Mouse (Mus musculus): ENCODE results near the gene Babam2. TPM values are rescaled to one million over a fixed set of nuclear protein-coding genes. Genes with fewer than 3 reads are reported as not detected.

Babam2 gene
- polyA plus RNA-seq, 1 experiment from 2014 or later: 45.6 TPM

DNA sequence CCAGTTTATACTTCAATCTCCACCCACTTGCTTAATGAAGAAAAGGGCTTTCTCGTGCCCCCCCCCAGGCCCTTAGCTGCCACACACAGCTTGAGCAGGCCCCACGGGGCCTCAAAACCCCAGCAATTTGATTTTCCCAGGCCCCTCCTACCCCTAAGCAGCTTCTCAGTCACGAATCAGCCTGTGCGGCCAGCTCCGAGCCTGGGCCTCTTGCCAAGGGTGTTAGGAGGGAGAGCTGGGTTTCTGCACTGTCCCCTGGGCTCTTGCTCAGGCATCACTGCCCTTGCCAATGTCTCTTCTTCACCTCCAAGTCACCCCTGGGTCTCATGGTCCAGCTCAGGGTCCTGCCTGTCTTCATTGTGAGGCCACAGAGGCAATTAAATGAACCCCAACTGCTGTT lies 405.0 kb downstream of the Babam2 start:
- no peak for ATAC-seq (ENCODE audit: insufficient number of reproducible peaks, low FRiP score)
- 28% methylated on average over 5 of the region's 5 CpGs for WGBS
- H3K27ac ChIP-seq (ENCODE audit: poor library complexity, severe bottlenecking): 0 out of 2 replicates have a peak overlapping the region, but pooled peaks have one; percentile 8
- no peaks in the 10 kb centered on the region for H3K9me3 ChIP-seq (replicated peaks)
- H3K27me3 ChIP-seq (replicated peaks): no peaks in the 10 kb centered on the region
- H3K4me1 ChIP-seq (replicated peaks): peaks cover 19% of the 10 kb centered on the region
- H3K9ac ChIP-seq: no peak overlapping the region
- no peaks in the 10 kb centered on the region for H3K36me3 ChIP-seq
- no peak overlapping the region for H3K4me2 ChIP-seq
- H3K4me3 ChIP-seq: no peak overlapping the region

DNA sequence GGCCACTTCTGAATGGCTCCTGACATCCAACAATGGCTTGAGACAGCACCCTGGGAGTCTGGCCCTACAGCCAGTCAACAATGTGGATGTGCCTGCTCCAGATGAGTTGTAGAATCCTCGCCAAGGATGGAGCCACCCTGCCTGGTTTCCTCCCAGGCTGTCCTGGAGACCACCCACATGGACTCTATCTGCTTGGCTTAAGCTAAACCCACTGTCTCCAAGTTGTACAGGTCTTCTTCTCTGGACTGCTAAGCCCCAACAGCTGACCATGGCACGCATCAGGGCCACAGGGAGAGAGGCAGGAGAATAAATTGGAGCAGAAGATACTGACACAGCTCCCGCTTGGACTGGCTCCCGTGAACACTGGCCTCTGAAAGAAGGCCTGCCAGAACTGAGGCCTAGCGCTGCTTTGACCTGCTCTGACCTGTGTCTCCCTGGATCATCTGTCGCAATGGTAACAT lies 405.5 kb downstream of the Babam2 start:
- no peak; the same call in 1 of the 2 replicates for ATAC-seq (ENCODE audit: insufficient number of reproducible peaks, low FRiP score)
- Histone ChIP-seq H3K27ac (ENCODE audit: poor library complexity, severe bottlenecking) (no peak overlapping the region), H3K27me3 (replicated peaks) (no peaks in the 10 kb centered on the region), H3K9ac (no peak overlapping the region), H3K4me1 (replicated peaks) (peaks cover 19% of the 10 kb centered on the region), H3K4me3 (no peak overlapping the region), H3K9me3 (replicated peaks) (no peaks in the 10 kb centered on the region), H3K36me3 (no peaks in the 10 kb centered on the region), H3K4me2 (no peak overlapping the region)
- WGBS: 82% methylated on average over 6 of the region's 6 CpGs

DNA sequence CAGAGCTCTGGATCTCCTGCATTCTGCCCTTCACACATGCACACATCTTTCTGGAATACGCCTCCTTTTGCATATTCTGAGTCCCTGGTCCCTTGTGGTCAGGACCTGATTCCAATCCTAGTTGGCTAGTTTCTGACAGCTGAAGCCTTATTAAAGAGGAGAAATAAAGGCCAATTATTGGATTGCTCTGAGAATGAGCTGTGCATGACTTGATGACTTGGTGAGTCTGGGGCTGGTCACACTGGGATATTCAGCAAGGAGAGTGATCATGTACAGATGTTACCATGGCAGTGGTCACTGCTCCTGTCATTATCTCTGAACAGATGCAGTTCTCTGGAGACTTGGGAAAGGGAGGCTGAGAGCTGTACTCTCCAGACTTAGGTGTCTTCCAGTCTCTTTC lies 406.1 kb downstream of the Babam2 start:
- Histone ChIP-seq H3K27me3 (replicated peaks) (no peaks in the 10 kb centered on the region), H3K4me2 (no peak overlapping the region), H3K9me3 (replicated peaks) (no peaks in the 10 kb centered on the region), H3K27ac (ENCODE audit: poor library complexity, severe bottlenecking) (no peak overlapping the region), H3K4me3 (no peak overlapping the region), H3K36me3 (no peaks in the 10 kb centered on the region), H3K9ac (no peak overlapping the region), H3K4me1 (replicated peaks) (peaks cover 16% of the 10 kb centered on the region)
- ATAC-seq (ENCODE audit: insufficient number of reproducible peaks, low FRiP score): no peak
- 95% methylated on average over 1 of the region's 1 CpGs for WGBS

DNA sequence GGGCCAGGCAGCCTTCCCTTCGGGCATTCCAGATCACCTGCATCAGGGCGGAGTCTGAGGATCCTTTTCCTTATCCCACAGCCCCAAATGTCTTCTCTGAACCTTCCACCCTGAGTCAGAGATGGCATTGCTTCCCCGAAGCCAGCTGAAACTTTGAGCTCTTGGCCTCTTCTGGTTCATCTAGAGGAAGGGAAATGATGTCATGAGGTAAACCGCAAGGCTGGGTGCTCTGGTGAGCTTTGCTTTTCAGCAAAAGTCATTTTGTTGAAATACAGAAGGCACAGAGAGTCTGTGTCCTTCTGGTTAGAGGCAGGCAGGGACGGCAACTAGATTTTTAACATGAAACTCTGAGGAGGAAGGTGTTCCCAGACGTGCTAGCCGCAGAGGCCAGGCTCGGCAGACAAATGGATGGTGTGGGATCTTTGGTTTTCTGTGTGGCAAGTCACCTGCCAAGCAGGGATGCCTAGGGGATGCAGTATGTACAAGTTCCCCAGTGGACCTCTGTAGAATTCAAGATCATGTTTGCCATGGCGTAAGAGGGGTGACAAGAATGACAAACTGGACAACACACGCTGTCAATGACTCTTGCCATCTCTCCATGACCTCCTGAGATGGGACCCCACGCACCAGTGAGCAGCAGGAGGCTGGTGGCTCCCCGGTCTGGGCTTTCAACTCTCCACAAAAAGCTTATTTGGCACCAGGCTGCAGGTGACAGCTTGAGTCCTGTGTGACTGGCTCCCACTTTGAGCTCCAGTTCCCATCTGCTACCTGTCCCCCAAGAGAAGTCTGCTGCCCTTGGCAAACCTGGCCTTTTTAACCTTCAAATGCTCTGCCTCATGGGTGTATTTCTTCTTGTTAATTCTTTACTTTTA lies 406.9 kb downstream of the Babam2 start:
- H3K4me1 ChIP-seq (replicated peaks): peaks cover 13% of the 10 kb centered on the region
- H3K9me3 ChIP-seq (replicated peaks): no peaks in the 10 kb centered on the region
- H3K4me3 ChIP-seq: no peak overlapping the region
- no peak overlapping the region for H3K4me2 ChIP-seq
- H3K27me3 ChIP-seq (replicated peaks): no peaks in the 10 kb centered on the region
- WGBS: 77% methylated on average over 12 of the region's 12 CpGs
- H3K36me3 ChIP-seq: no peaks in the 10 kb centered on the region
- ATAC-seq (ENCODE audit: insufficient number of reproducible peaks, low FRiP score): no peak
- no peak overlapping the region for H3K27ac ChIP-seq (ENCODE audit: poor library complexity, severe bottlenecking)
- H3K9ac ChIP-seq: no peak overlapping the region

DNA sequence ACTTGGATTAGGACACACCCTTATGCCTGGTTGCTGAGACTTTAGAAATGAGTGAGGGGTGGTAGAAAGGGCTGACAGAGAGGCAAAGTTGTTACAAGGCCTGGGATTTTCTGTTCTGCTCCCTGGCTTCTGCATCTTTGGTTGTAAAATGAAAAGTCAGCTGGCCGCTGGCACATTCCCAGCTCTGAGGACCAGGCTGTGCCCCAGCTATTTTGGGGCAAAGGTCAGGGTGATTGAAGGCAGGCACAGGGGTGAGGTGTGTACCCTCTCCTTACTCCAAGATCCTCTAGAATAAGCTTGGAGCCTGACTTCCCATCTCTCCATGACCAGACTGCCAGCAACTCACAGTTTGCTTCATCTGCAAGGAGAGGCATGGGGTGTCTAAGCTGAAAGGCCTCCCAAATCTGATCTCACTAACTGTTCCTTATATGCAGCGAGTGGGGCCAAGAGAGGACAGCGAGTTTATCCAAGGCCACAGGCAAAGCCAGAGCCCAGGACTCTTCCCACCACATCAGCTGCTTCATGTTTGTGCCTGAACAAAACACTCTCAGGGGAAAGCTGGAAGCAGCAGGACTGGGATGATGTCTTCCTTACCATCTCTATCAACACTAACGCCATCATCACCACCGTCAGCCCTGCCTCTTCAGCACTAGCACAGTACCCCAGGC lies 409.1 kb downstream of the Babam2 start:
- no peaks in the 10 kb centered on the region for H3K36me3 ChIP-seq
- no peak overlapping the region for H3K4me3 ChIP-seq
- ATAC-seq (ENCODE audit: insufficient number of reproducible peaks, low FRiP score): no peak

DNA sequence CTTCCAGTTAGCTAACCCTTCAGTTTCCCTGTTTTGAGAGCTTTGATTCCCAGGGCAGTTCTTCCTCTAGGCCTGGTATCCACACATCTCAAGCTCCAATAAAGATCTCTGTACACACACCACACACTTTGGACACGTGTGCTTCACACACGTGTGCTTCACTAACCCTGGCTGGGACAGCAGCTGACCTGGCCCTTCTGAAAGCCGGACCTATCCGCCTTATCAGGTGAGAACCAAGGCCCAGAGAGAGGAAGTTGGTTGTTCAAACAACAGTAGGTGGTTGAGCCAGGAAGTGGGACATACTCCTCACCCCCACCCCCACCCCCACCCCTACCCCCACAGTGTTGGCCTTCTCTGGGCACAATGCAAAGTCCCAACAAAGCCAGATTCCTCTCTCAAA lies 413.2 kb downstream of the Babam2 start:
- ATAC-seq (ENCODE audit: insufficient number of reproducible peaks, low FRiP score): no peak
- H3K27me3 ChIP-seq (replicated peaks): no peaks in the 10 kb centered on the region
- 42% methylated on average over 4 of the region's 4 CpGs for WGBS
- H3K9me3 ChIP-seq (replicated peaks): no peaks in the 10 kb centered on the region
- H3K27ac ChIP-seq (ENCODE audit: poor library complexity, severe bottlenecking): no peak overlapping the region
- peaks cover 12% of the 10 kb centered on the region for H3K4me1 ChIP-seq (replicated peaks)
- no peak overlapping the region for H3K4me3 ChIP-seq
- no peak overlapping the region for H3K4me2 ChIP-seq
- no peaks in the 10 kb centered on the region for H3K36me3 ChIP-seq
- H3K9ac ChIP-seq: no peak overlapping the region

More for the DNA sequence above, 409.1 kb downstream of the Babam2 start:
- Histone ChIP-seq H3K9me3 (replicated peaks) (no peaks in the 10 kb centered on the region), H3K4me2 (no peak overlapping the region), H3K4me1 (replicated peaks) (peaks cover 23% of the 10 kb centered on the region), H3K9ac (no peak overlapping the region), H3K27me3 (replicated peaks) (no peaks in the 10 kb centered on the region), H3K27ac (ENCODE audit: poor library complexity, severe bottlenecking) (no peak overlapping the region)
- WGBS: 80% methylated on average over 5 of the region's 5 CpGs

DNA sequence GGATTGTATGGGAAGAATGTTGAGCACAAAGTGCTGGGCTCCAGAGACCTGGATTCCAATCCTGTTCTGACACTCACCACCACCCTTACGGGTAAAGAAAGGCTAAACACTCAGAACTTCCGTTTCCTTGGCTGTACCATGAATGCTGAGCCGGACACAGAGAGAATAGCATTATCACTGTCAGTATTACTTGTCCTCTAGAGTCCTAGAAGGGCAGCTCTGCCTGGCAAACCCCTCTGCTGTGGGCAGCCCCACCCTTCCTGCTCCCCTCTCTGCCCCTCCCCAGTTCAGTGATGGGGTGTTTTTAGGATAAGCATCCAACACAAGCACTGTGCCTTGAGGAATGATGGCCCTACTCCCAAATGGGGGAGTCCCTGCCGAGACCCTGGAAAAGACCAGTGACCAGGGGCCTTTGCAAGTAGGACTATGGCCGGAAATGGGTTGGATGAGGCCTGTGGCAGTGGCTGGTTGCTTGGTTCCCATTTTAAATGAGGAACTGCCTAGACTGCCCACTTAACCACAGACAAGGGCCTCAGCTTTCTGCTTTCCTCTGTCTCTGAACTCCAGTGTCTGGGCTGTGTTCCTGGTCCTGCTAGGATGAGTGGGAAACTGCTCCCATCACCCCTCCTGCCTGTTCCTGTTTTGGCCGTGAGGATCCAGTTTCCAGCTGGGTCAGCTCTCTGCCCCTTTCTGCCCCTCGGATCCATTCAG lies 414.9 kb downstream of the Babam2 start:
- H3K36me3 ChIP-seq: no peaks in the 10 kb centered on the region
- no peak overlapping the region for H3K4me3 ChIP-seq
- no peaks in the 10 kb centered on the region for H3K9me3 ChIP-seq (replicated peaks)
- no peak for ATAC-seq (ENCODE audit: insufficient number of reproducible peaks, low FRiP score)
- 71% methylated on average over 7 of the region's 7 CpGs for WGBS
- H3K4me2 ChIP-seq: no peak overlapping the region
- H3K27me3 ChIP-seq (replicated peaks): no peaks in the 10 kb centered on the region
- H3K9ac ChIP-seq: no peak overlapping the region
- peaks cover 12% of the 10 kb centered on the region for H3K4me1 ChIP-seq (replicated peaks)
- no peak overlapping the region for H3K27ac ChIP-seq (ENCODE audit: poor library complexity, severe bottlenecking)

DNA sequence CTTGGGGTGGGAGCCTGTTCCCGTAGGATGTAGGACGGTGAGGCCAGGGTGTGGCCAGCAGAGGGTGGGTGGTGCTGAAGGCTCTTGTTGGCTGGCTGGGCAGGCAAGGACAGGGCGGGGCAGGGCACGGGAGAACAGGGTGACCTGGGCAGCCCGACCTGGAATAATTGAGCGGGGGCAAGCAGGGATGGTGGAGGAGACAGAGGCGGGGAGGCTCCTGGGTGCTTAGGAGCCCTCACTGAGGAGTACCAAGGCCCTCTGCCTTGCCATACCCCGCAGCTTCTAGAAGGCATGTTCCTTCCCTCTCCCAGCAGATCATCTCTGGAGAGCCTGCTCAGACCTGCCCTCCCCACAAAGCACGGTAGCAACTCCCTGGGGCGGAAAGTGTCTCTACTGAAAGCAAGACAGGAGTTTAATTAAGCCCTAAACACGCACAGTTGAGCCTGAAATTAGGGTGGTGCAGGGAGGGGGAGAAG lies 423.5 kb downstream of the Babam2 start:
- Histone ChIP-seq H3K4me2 (no peak overlapping the region), H3K27ac (ENCODE audit: poor library complexity, severe bottlenecking) (no peak overlapping the region), H3K4me1 (replicated peaks) (no peaks in the 10 kb centered on the region), H3K9ac (no peak overlapping the region), H3K27me3 (replicated peaks) (peaks cover 4% of the 10 kb centered on the region; the same call in 1 of the 2 replicates), H3K36me3 (no peaks in the 10 kb centered on the region), H3K9me3 (replicated peaks) (no peaks in the 10 kb centered on the region), H3K4me3 (no peak overlapping the region)
- ATAC-seq (ENCODE audit: insufficient number of reproducible peaks, low FRiP score): no peak
- WGBS: 51% methylated on average over 11 of the region's 11 CpGs

DNA sequence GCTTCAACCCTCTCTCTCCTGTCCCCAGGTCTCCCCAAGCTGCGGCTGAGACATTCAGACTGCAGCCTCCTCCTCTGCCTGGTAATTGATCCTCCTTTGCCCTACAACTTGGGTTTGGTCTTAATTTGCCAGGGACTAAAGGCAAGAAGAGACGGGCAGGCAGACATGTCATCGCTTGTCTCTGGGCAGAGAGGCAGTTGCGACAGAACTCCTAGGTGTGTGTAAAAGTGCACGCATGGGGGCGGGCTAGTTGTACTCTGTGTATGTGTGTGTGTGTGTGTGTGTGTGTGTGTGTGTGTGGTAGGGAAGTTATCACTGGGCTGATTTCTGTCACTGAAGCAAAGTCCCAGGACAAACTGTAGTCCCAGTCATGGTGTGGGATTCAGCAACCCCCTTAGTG lies 424.5 kb downstream of the Babam2 start:
- H3K27me3 ChIP-seq (replicated peaks): peaks cover 4% of the 10 kb centered on the region; the same call in 1 of the 2 replicates
- H3K9ac ChIP-seq: no peak overlapping the region
- no peaks in the 10 kb centered on the region for H3K9me3 ChIP-seq (replicated peaks)
- no peak overlapping the region for H3K4me2 ChIP-seq
- H3K27ac ChIP-seq (ENCODE audit: poor library complexity, severe bottlenecking): no peak overlapping the region
- H3K4me1 ChIP-seq (replicated peaks): no peaks in the 10 kb centered on the region
- 82% methylated on average over 6 of the region's 6 CpGs for WGBS
- H3K36me3 ChIP-seq: no peaks in the 10 kb centered on the region
- H3K4me3 ChIP-seq: no peak overlapping the region
- no peak for ATAC-seq (ENCODE audit: insufficient number of reproducible peaks, low FRiP score)

DNA sequence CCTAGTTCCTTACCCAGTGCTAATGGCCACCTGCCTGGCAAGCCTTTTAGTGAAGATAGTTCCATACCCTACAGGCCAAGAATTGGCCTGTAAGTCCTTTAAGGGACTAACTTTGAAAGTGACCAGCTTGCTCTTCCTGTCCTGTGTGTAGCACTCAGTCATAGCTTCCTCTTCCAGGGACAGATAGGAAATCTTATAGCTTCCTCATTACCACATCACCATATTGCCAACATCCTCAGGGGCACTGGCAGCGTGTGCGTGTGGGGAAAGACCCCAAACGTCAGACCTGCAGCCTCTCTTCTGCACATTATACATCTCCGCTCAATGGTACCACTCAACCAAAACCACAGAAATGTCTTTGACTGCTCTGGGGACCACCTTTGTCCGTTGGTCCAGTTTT lies 424.9 kb downstream of the Babam2 start:
- Histone ChIP-seq H3K4me2 (no peak overlapping the region), H3K27ac (ENCODE audit: poor library complexity, severe bottlenecking) (no peak overlapping the region), H3K4me1 (replicated peaks) (no peaks in the 10 kb centered on the region), H3K27me3 (replicated peaks) (peaks cover 4% of the 10 kb centered on the region; the same call in 1 of the 2 replicates), H3K9ac (no peak overlapping the region), H3K36me3 (no peaks in the 10 kb centered on the region), H3K9me3 (replicated peaks) (no peaks in the 10 kb centered on the region), H3K4me3 (no peak overlapping the region)
- WGBS: 76% methylated on average over 5 of the region's 5 CpGs
- no peak for ATAC-seq (ENCODE audit: insufficient number of reproducible peaks, low FRiP score)

DNA sequence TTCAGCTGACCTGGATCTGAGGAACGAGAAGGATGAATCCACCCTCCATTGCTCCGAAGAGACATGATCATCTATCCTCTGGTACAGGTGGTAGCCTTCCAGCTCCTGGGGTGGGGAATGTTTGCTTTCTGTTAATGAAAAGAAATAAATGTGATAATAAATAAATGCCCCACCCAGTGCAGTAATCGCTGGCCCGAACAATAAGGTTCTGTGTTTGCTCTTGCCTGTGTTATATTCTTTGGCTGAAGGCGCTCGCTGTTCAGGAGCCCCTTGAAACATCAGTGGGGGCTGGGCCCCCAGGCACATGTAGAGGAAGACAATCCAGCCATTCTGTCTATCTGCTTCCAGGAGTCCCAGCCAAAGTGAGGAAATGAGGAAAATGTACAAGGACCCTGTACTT lies 427.5 kb downstream of the Babam2 start:
- H3K4me3 ChIP-seq: no peak overlapping the region
- 83% methylated on average over 6 of the region's 6 CpGs for WGBS
- no peak for ATAC-seq (ENCODE audit: insufficient number of reproducible peaks, low FRiP score)
- no peak overlapping the region for H3K9ac ChIP-seq
- H3K27me3 ChIP-seq (replicated peaks): peaks cover 4% of the 10 kb centered on the region; the same call in 1 of the 2 replicates
- no peaks in the 10 kb centered on the region for H3K9me3 ChIP-seq (replicated peaks)
- no peak overlapping the region for H3K27ac ChIP-seq (ENCODE audit: poor library complexity, severe bottlenecking)
- no peaks in the 10 kb centered on the region for H3K36me3 ChIP-seq
- H3K4me2 ChIP-seq: no peak overlapping the region
- no peaks in the 10 kb centered on the region for H3K4me1 ChIP-seq (replicated peaks)

All from heart, embryonic 12.5 days (tissue).